Comparison of ENCODE assay signal across 10 mouse cellular contexts in genomic region chr9:119091581-119092310, GRCm38 (mm10). TPM values are rescaled to one million over a fixed set of nuclear protein-coding genes. Genes with fewer than 3 reads are reported as not detected.
DNase-seq lines count a peak whose midpoint lies in the region; ATAC-seq and TF ChIP-seq lines count a peak whose summit lies in the region.
"Had no signal": no experiment of that assay in that cellular context is flagged by ENCODE, and none has a peak within 500 bp of the region (broad histone marks: within the 10 kb centered on the region; RNA-seq: fewer than 3 reads in every experiment).

No protein-coding gene starts in this region.

- no peaks in the 10 kb centered on the region for H3K36me3 ChIP-seq in heart, embryonic 14.5 days (ENCODE audit: control insufficient read depth, insufficient read depth, low read length)
- no peaks in the 10 kb centered on the region for H3K36me3 ChIP-seq in heart, embryonic 16.5 days (ENCODE audit: control insufficient read depth, insufficient read depth)
- no peaks in the 10 kb centered on the region for H3K36me3 ChIP-seq in midbrain, embryonic 12.5 days

- intact Hi-C loops in heart, postnatal 14 days (cut with DNase I) = no loop called here

- CTCF ChIA-PET in Patski (lab: Charles Lee) = no interaction called here

- TF ChIP-seq CTCF in Patski (IDR thresholded peaks at IDR 0.05) = no peak

- peak overlapping the region in 1 of 2 experiments; percentile 72; a peak in 1 of 4 replicates for H3K4me3 ChIP-seq in heart, embryonic 14.5 days (ENCODE audit: control insufficient read depth in 1 of 2, insufficient read depth in 1 of 2, low read depth in 1 of 2, low read length in 2 of 2)
- peak overlapping the region; percentile 76 for H3K4me3 ChIP-seq in heart, embryonic 16.5 days (ENCODE audit: low read length)
- peak overlapping the region; percentile 55 for H3K4me3 ChIP-seq in midbrain, embryonic 12.5 days

- H3K27me3 ChIP-seq in heart, embryonic 14.5 days (ENCODE audit: control insufficient read depth, insufficient read depth, low read length) = no peaks in the 10 kb centered on the region
- H3K27me3 ChIP-seq in Patski = no peaks in the 10 kb centered on the region
- H3K27me3 ChIP-seq in heart, embryonic 16.5 days (ENCODE audit: control insufficient read depth, insufficient read depth, low read length) = no peaks in the 10 kb centered on the region; the same call in 1 of the 2 replicates
- H3K27me3 ChIP-seq in midbrain, embryonic 12.5 days = peaks cover 78% of the 10 kb centered on the region

- H3K9ac ChIP-seq in heart, embryonic 14.5 days (ENCODE audit: low read length) = no peak overlapping the region
- no peak overlapping the region for H3K9ac ChIP-seq in heart, embryonic 16.5 days (ENCODE audit: low read length)
- H3K9ac ChIP-seq in midbrain, embryonic 12.5 days (replicated peaks) = no peak overlapping the region

- peak overlapping the region; percentile 98 for H3K4me2 ChIP-seq in heart, embryonic 14.5 days (ENCODE audit: low read length)
- H3K4me2 ChIP-seq in heart, embryonic 16.5 days (ENCODE audit: low read depth, low read length) = peak overlapping the region; percentile 93
- H3K4me2 ChIP-seq in midbrain, embryonic 12.5 days (replicated peaks) = peak overlapping the region; percentile 70

- DNase-seq in heart, postnatal 14 days = no peak
- DNase-seq in Patski (ENCODE audit: low read depth, low spot score) = no peak
- no peak for DNase-seq in cerebellum, postnatal 4 days (ENCODE audit: low spot score in 2 of 2)
- no peak for DNase-seq in gastrocnemius, postnatal 10 days
- no peak for DNase-seq in adrenal gland, adult 8-10 months
- DNase-seq: cerebellum, adult 8-10 months; right cerebral cortex, postnatal 4 days had no signal

- in situ Hi-C loops in Patski (cut with MboI; ENCODE audit: low pct_unique_long_range_greater_than_20kb) = no loop called here

- no peak for ATAC-seq in heart, embryonic 14.5 days (ENCODE audit: insufficient number of reproducible peaks, insufficient read depth, low FRiP score, low read depth)
- ATAC-seq in Patski = peak; percentile 58
- ATAC-seq in heart, embryonic 16.5 days (replicated peaks; ENCODE audit: extremely low read depth, insufficient read depth, low FRiP score) = no peak
- ATAC-seq in midbrain, embryonic 12.5 days (ENCODE audit: low FRiP score, low read depth) = no peak

- H3K9me3 ChIP-seq in heart, embryonic 14.5 days (ENCODE audit: control insufficient read depth, low read length) = no peaks in the 10 kb centered on the region
- no peaks in the 10 kb centered on the region for H3K9me3 ChIP-seq in heart, embryonic 16.5 days (replicated peaks; ENCODE audit: control insufficient read depth, low read length)
- no peaks in the 10 kb centered on the region for H3K9me3 ChIP-seq in midbrain, embryonic 12.5 days

- 74% methylated on average over 12 of the region's 12 CpGs for whole genome bisulfite sequencing in heart, embryonic 14.5 days
- WGBS in heart, embryonic 16.5 days = 70% methylated on average over 12 of the region's 12 CpGs
- 62% methylated on average over 12 of the region's 12 CpGs for WGBS in midbrain, embryonic 12.5 days

- peaks cover 26 to 39% of the 10 kb centered on the region in 2 experiments for H3K4me1 ChIP-seq in heart, embryonic 14.5 days (ENCODE audit: control insufficient read depth in 2 of 2, insufficient read depth in 2 of 2, low read length in 2 of 2)
- H3K4me1 ChIP-seq in heart, embryonic 16.5 days (ENCODE audit: control insufficient read depth, insufficient read depth, low read length) = peaks cover 31% of the 10 kb centered on the region
- H3K4me1 ChIP-seq in midbrain, embryonic 12.5 days = peaks cover 33% of the 10 kb centered on the region

- H3K27ac ChIP-seq in heart, embryonic 14.5 days (replicated peaks in 1 of 2; ENCODE audit: control insufficient read depth in 1 of 2, insufficient read depth in 1 of 2, low read depth in 2 of 2, low read length in 2 of 2) = no peak overlapping the region
- no peak overlapping the region for H3K27ac ChIP-seq in heart, embryonic 16.5 days (ENCODE audit: low read length)
- no peak overlapping the region for H3K27ac ChIP-seq in midbrain, embryonic 12.5 days (replicated peaks)

- POLR2A ChIA-PET in Patski (lab: Charles Lee) = interaction anchor here (1.5 kb wide), 1 partner anchor 8 kb away, joined by 4 read pairs; no protein-coding TSS in a partner anchor

RNA-seq across cellular contexts. Expression of gene Plcd1, which starts 1.6 kb away (rescaled TPM):
- 14.9 and 18.1 TPM in 2 replicates for polyA plus RNA-seq in heart, embryonic 14.5 days (2014; fragmentation: Nextera tagmentation; extraction: Ambion mirVana)
- 10 to 100 TPM; 14.2 to 18.6 TPM for total RNA-seq in heart, postnatal 14 days (2021)
- 57.9 TPM for polyA plus RNA-seq in Patski (2021)
- 23.0 and 23.8 TPM in 2 replicates for polyA plus RNA-seq in heart, embryonic 16.5 days (2015; fragmentation: Nextera tagmentation; extraction: Ambion mirVana)
- polyA plus RNA-seq in midbrain, embryonic 12.5 days (2016; fragmentation: Nextera tagmentation; extraction: Ambion mirVana) = 22.4 and 31.9 TPM in 2 replicates
- total RNA-seq in gastrocnemius, postnatal 10 days (2021) = 10 to 100 TPM; 12.5 to 17.1 TPM
- 10 to 100 TPM in 2 of 4 experiments, 1 to 10 TPM in 2; 8.5 to 19.9 (median 13.2) TPM for total RNA-seq in adrenal gland, adult 8-10 months (2022)

RNA-seq across cellular contexts. Expression of gene Dlec1, which starts 10.5 kb away (rescaled TPM):
- polyA plus RNA-seq in heart, embryonic 14.5 days (2014; fragmentation: Nextera tagmentation; extraction: Ambion mirVana) = 0.50 and 0.55 TPM in 2 replicates
- total RNA-seq in heart, postnatal 14 days (2021) = under 1 TPM; 0.34 to 0.65 TPM
- 8.7 TPM for polyA plus RNA-seq in Patski (2021)
- polyA plus RNA-seq in heart, embryonic 16.5 days (2015; fragmentation: Nextera tagmentation; extraction: Ambion mirVana) = 0.67 and 0.84 TPM in 2 replicates
- polyA plus RNA-seq in midbrain, embryonic 12.5 days (2016; fragmentation: Nextera tagmentation; extraction: Ambion mirVana) = 0.56 and 1.1 TPM in 2 replicates
- under 1 TPM; 0.16 to 0.43 TPM for total RNA-seq in gastrocnemius, postnatal 10 days (2021)
- 1 to 10 TPM; 2.2 to 6.6 (median 4.5) TPM for total RNA-seq in adrenal gland, adult 8-10 months (2022)

RNA-seq across cellular contexts. Expression of gene Vill, which starts 39.2 kb away (rescaled TPM):
- polyA plus RNA-seq in heart, embryonic 14.5 days (2014; fragmentation: Nextera tagmentation; extraction: Ambion mirVana) = 10.7 and 11.2 TPM in 2 replicates
- total RNA-seq in heart, postnatal 14 days (2021) = 1 to 10 TPM in 1 of 2 experiments, under 1 TPM in 1; 0.74 to 1.4 TPM
- polyA plus RNA-seq in Patski (2021) = 1.9 TPM
- polyA plus RNA-seq in heart, embryonic 16.5 days (2015; fragmentation: Nextera tagmentation; extraction: Ambion mirVana) = 9.0 and 11.4 TPM in 2 replicates
- 6.3 and 9.1 TPM in 2 replicates for polyA plus RNA-seq in midbrain, embryonic 12.5 days (2016; fragmentation: Nextera tagmentation; extraction: Ambion mirVana)
- under 1 TPM; 0.52 to 0.81 TPM for total RNA-seq in gastrocnemius, postnatal 10 days (2021)
- total RNA-seq in adrenal gland, adult 8-10 months (2022) = 1 to 10 TPM; 2.4 to 4.6 (median 4.4) TPM
